Mouse (Mus musculus): ENCODE measurements at regions not wholly inside any gene's neighbourhood (a gene's known extent, or its start where the extent isn't known, plus 50 kb on each side); places are given as distances from the start of the nearest gene placed in this dataset.

- DNase-seq (ENCODE audit: extremely low spot score in 1 of 2, low spot score in 2 of 2): no peak
- intact Hi-C loops (cut with DNase I): no loop called here
These were observed 347.2 kb downstream of the Tmem232 start for GRCm38 (mm10) chr17:65193341-65193740.

- DNase-seq (ENCODE audit: extremely low spot score in 1 of 2, low spot score in 2 of 2): no peak
- intact Hi-C loops (cut with DNase I): no loop called here
These were observed 348.0 kb downstream of the Tmem232 start for GRCm38 (mm10) chr17:65192432-65193059.

- no peak for DNase-seq (ENCODE audit: extremely low spot score in 1 of 2, low spot score in 2 of 2)
- intact Hi-C loops (cut with DNase I): no loop called here
These were observed 349.6 kb downstream of the Tmem232 start for GRCm38 (mm10) chr17:65190839-65191591.

GRCm38 (mm10) chr17:65181164-65181563 is 345.3 kb upstream of the 4930583I09Rik start:
- no peak for DNase-seq (ENCODE audit: extremely low spot score in 1 of 2, low spot score in 2 of 2)
- intact Hi-C loops (cut with DNase I): no loop called here

- intact Hi-C loops (cut with DNase I): no loop called here
- no peak for DNase-seq (ENCODE audit: extremely low spot score in 1 of 2, low spot score in 2 of 2)
These were observed 339.9 kb upstream of the 4930583I09Rik start for GRCm38 (mm10) chr17:65175770-65176169.

- intact Hi-C loops (cut with DNase I): no loop called here
- no peak for DNase-seq (ENCODE audit: extremely low spot score in 1 of 2, low spot score in 2 of 2)
These were observed 338.2 kb upstream of the 4930583I09Rik start for GRCm38 (mm10) chr17:65174114-65174513.

- peak in 1 of 2 experiments; percentile 38 for DNase-seq (ENCODE audit: extremely low spot score in 1 of 2, low spot score in 2 of 2)
- intact Hi-C loops (cut with DNase I): no loop called here
These were observed 337.4 kb upstream of the 4930583I09Rik start for GRCm38 (mm10) chr17:65173236-65173635.

- intact Hi-C loops (cut with DNase I): no loop called here
- DNase-seq (ENCODE audit: extremely low spot score in 1 of 2, low spot score in 2 of 2): peak; percentile 30 to 66
These were observed 334.8 kb upstream of the 4930583I09Rik start for GRCm38 (mm10) chr17:65170691-65171090.

- intact Hi-C loops (cut with DNase I): no loop called here
- DNase-seq (ENCODE audit: extremely low spot score in 1 of 2, low spot score in 2 of 2): no peak
These were observed 334.2 kb upstream of the 4930583I09Rik start for GRCm38 (mm10) chr17:65169981-65170617.

GRCm38 (mm10) chr17:65146376-65146775 is 310.5 kb upstream of the 4930583I09Rik start:
- intact Hi-C loops (cut with DNase I): no loop called here
- peak in 1 of 2 experiments; percentile 60 for DNase-seq (ENCODE audit: extremely low spot score in 1 of 2, low spot score in 2 of 2)

- intact Hi-C loops (cut with DNase I): no loop called here
These were observed 278.8 kb upstream of the 4930583I09Rik start for GRCm38 (mm10) chr17:65114651-65115050.

GRCm38 (mm10) chr17:65113121-65113520 is 277.2 kb upstream of the 4930583I09Rik start:
- intact Hi-C loops (cut with DNase I): no loop called here
- no peak for DNase-seq (ENCODE audit: extremely low spot score in 1 of 2, low spot score in 2 of 2)

More at GRCm38 (mm10) chr17:65114651-65115050, 278.8 kb upstream of the 4930583I09Rik start:
- DNase-seq (ENCODE audit: extremely low spot score in 1 of 2, low spot score in 2 of 2): no peak

GRCm38 (mm10) chr17:65105622-65106021 is 269.8 kb upstream of the 4930583I09Rik start:
- no peak for DNase-seq (ENCODE audit: extremely low spot score in 1 of 2, low spot score in 2 of 2)
- intact Hi-C loops (cut with DNase I): no loop called here

GRCm38 (mm10) chr17:65101157-65101556 is 265.3 kb upstream of the 4930583I09Rik start:
- no peak for DNase-seq (ENCODE audit: extremely low spot score in 1 of 2, low spot score in 2 of 2)
- intact Hi-C loops (cut with DNase I): no loop called here

- no peak for DNase-seq (ENCODE audit: extremely low spot score in 1 of 2, low spot score in 2 of 2)
- intact Hi-C loops (cut with DNase I): no loop called here
These were observed 246.4 kb upstream of the 4930583I09Rik start for GRCm38 (mm10) chr17:65082249-65082648.

- DNase-seq (ENCODE audit: extremely low spot score in 1 of 2, low spot score in 2 of 2): no peak
- intact Hi-C loops (cut with DNase I): no loop called here
These were observed 245.9 kb upstream of the 4930583I09Rik start for GRCm38 (mm10) chr17:65081779-65082086.

- DNase-seq (ENCODE audit: extremely low spot score in 1 of 2, low spot score in 2 of 2): no peak
- intact Hi-C loops (cut with DNase I): no loop called here
These were observed 245.4 kb upstream of the 4930583I09Rik start for GRCm38 (mm10) chr17:65081072-65081778.

- no peak for DNase-seq (ENCODE audit: extremely low spot score in 1 of 2, low spot score in 2 of 2)
- intact Hi-C loops (cut with DNase I): loop anchor here (5.0 to 10.0 kb wide), 2 partner anchors 177 to 250 kb away; no protein-coding TSS in a partner anchor
These were observed 239.0 kb upstream of the 4930583I09Rik start for GRCm38 (mm10) chr17:65074878-65075277.

GRCm38 (mm10) chr17:65071114-65071513 is 235.2 kb upstream of the 4930583I09Rik start:
- intact Hi-C loops (cut with DNase I): loop anchor here (5.0 to 10.0 kb wide), 2 partner anchors 181 to 254 kb away; no protein-coding TSS in a partner anchor
- DNase-seq (ENCODE audit: extremely low spot score in 1 of 2, low spot score in 2 of 2): peak in 1 of 2 experiments; percentile 37

All from left cerebral cortex, postnatal 10 days (tissue).